Mouse (Mus musculus): ENCODE results near the gene Dcun1d3.

DNA sequence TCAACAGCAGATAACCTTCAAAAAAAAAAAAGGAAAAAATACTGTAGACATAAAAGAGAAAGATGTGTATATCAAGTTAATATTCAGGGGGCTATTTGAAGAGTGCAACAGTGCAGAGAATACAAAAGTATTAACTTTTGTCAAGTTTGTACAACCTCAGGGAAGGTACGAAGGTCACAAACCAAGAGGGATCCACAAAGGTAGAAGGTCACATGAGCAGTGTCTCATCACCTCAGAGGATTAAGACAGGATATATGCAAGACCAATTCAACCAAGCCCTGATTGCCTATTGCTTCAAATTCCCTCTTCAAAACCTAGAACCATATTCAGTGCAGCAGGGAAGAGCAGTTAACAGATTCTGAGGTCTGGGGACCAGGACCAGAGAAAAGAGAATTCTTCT, 42.9 kb downstream of the Dcun1d3 start:
- TF ChIP-seq POLR2A (IDR thresholded peaks at IDR 0.05; ENCODE audit: extremely low read depth, insufficient read depth, low read length): no peak
- TF ChIP-seq CTCF (IDR thresholded peaks at IDR 0.05; ENCODE audit: extremely low read depth, insufficient read depth, low read length): no peak

Data from cortical plate, adult 2 months (tissue).